Mouse (Mus musculus) forebrain, embryonic 11.5 days (tissue): ENCODE data around the gene Cox7a2l. TPM values are rescaled to one million over a fixed set of nuclear protein-coding genes. Genes with fewer than 3 reads are reported as not detected.

ENCODE experiments used
- ATAC-seq: fragments of 200-750 bp; cut with Nextera tagmentation; replicated peaks from 2 replicates; pipeline ENCODE4 v1.8.0; 2017; ENCODE audit warnings: moderate TSS enrichment; ENCODE audit not compliant: low FRiP score
- DNase-seq: peaks from one replicate; pipeline ENCODE4 v3.0.0-alpha.2; 2017; ENCODE audit warnings: low spot score
- H3K27ac ChIP-seq: fragments of 300-500 bp; sonication (generic); 2 replicates; pipeline ENCODE4 v1.5.1; 2014; ENCODE audit warnings: low read depth, low read length
- H3K27me3 ChIP-seq: fragments of 300-500 bp; sonication (generic); 2 replicates; pipeline ENCODE4 v1.6.1; 2014; ENCODE audit warnings: mild to moderate bottlenecking, low read length, mixed read lengths; ENCODE audit not compliant: control insufficient read depth, insufficient read depth
- H3K36me3 ChIP-seq: fragments of 300-500 bp; sonication (generic); 2 replicates; pipeline ENCODE4 v1.6.1; 2014; ENCODE audit warnings: mild to moderate bottlenecking, low read length, moderate library complexity, mixed read lengths; ENCODE audit not compliant: control insufficient read depth, insufficient read depth
- H3K4me1 ChIP-seq: fragments of 300-500 bp; sonication (generic); replicated peaks from 2 replicates; pipeline ENCODE4 v1.6.1; 2014; ENCODE audit warnings: low read length, mixed read lengths; ENCODE audit not compliant: control insufficient read depth, insufficient read depth
- H3K4me2 ChIP-seq: fragments of 300-500 bp; sonication (generic); 2 replicates; pipeline ENCODE4 v1.6.1; 2014; ENCODE audit warnings: low read depth, mild to moderate bottlenecking, low read length, moderate library complexity, mixed read lengths; ENCODE audit not compliant: severe bottlenecking
- H3K4me3 ChIP-seq: fragments of 300-500 bp; sonication (generic); 2 replicates; pipeline ENCODE4 v1.5.1; 2014; ENCODE audit warnings: low read depth, low read length
- H3K9ac ChIP-seq: fragments of 300-500 bp; sonication (generic); 2 replicates; pipeline ENCODE4 v1.6.1; 2014; ENCODE audit warnings: low read length
- H3K9me3 ChIP-seq: fragments of 300-500 bp; sonication (generic); 2 replicates; pipeline ENCODE4 v1.6.1; 2016; ENCODE audit warnings: low read length, mixed read lengths; ENCODE audit not compliant: control insufficient read depth
- WGBS: fragments of 180-500 bp; shearing (Covaris S2); extraction: QIAGEN DNeasy Blood & Tissue Kit; methylation state at CpG from one replicate; pipeline ENCODE4 v1.1.7; 2014; 5-methylcytosine and 5-hydroxymethylcytosine counted together
- polyA plus RNA-seq: library from polyadenylated mRNA; unstranded; fragments of >200 nt; fragmentation: Nextera tagmentation; extraction: Ambion mirVana; gene quantifications from 2 replicates; pipeline ENCODE4 v1.2.1, GENCODE M21; 2014

The Cox7a2l gene
- polyA plus RNA-seq, 1 experiment from 2014 or later: 155 TPM

GRCm38 (mm10) chr17:83514213-83514701, 2.9 kb downstream of the Cox7a2l start:
- DNase-seq: peak; percentile 96
- peaks cover 11% of the 10 kb centered on the region for H3K4me1 ChIP-seq
- no peaks in the 10 kb centered on the region for H3K9me3 ChIP-seq
- H3K27ac ChIP-seq: no peak overlapping the region
- H3K27me3 ChIP-seq: no peaks in the 10 kb centered on the region
- H3K9ac ChIP-seq: peak overlapping the region; percentile 85
- H3K36me3 ChIP-seq: no peaks in the 10 kb centered on the region
- ATAC-seq: peak; percentile 99
- under 1% methylated on average over 33 of the region's 33 CpGs for WGBS
- peak overlapping the region; percentile 92 for H3K4me3 ChIP-seq
- peak overlapping the region; percentile 76; the same call in 1 of the 2 replicates for H3K4me2 ChIP-seq

GRCm38 (mm10) chr17:83513655-83514212, 3.4 kb downstream of the Cox7a2l start:
- no peak for DNase-seq
- Histone ChIP-seq H3K27ac (no peak overlapping the region), H3K36me3 (no peaks in the 10 kb centered on the region), H3K27me3 (no peaks in the 10 kb centered on the region), H3K4me2 (peak overlapping the region; percentile 76), H3K4me1 (peaks cover 11% of the 10 kb centered on the region), H3K9ac (peak overlapping the region; percentile 85), H3K4me3 (peak overlapping the region; percentile 92), H3K9me3 (no peaks in the 10 kb centered on the region)
- WGBS: 1% methylated on average over 24 of the region's 24 CpGs
- peak; percentile 56 for ATAC-seq

- DNase-seq: no peak
- H3K4me3 ChIP-seq: no peak overlapping the region
- no peak overlapping the region for H3K9ac ChIP-seq
- H3K9me3 ChIP-seq: no peaks in the 10 kb centered on the region
- no peak overlapping the region for H3K27ac ChIP-seq
- no peaks in the 10 kb centered on the region for H3K27me3 ChIP-seq
- 95% methylated on average over 3 of the region's 3 CpGs for WGBS
- peaks cover 11% of the 10 kb centered on the region for H3K4me1 ChIP-seq
- ATAC-seq: no peak
- no peak overlapping the region for H3K4me2 ChIP-seq
- H3K36me3 ChIP-seq: no peaks in the 10 kb centered on the region
Observed at GRCm38 (mm10) chr17:83512130-83512529, 5.0 kb downstream of the Cox7a2l start.

DNA sequence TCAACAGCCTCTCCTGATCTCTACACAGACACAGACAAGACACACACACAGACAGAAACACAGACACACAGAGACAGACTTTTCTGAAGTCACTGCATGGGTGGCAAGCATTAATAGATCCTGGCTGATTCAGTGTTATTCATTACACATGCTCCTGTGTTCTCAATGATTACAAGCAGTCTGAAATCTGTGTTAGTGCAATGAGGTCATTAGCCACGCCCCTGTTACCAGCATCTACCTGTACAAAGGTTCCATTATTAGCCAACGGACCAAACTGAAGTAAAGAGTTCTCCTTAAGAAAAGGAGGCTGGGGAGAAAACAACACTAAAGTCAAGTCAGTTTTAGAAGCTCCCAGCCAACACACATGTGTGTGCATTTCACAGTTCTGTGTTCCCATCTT, 13.4 kb downstream of the Cox7a2l start:
- H3K9ac ChIP-seq: no peak overlapping the region
- H3K4me2 ChIP-seq: no peak overlapping the region
- DNase-seq (no peak), ATAC-seq (no peak)
- H3K27me3 ChIP-seq: no peaks in the 10 kb centered on the region
- peaks cover 11% of the 10 kb centered on the region; the same call in 1 of the 2 replicates for H3K36me3 ChIP-seq
- no peak overlapping the region for H3K4me3 ChIP-seq
- WGBS: 89% methylated on average over 2 of the region's 2 CpGs
- no peaks in the 10 kb centered on the region for H3K9me3 ChIP-seq
- no peaks in the 10 kb centered on the region for H3K4me1 ChIP-seq
- no peak overlapping the region for H3K27ac ChIP-seq

DNA sequence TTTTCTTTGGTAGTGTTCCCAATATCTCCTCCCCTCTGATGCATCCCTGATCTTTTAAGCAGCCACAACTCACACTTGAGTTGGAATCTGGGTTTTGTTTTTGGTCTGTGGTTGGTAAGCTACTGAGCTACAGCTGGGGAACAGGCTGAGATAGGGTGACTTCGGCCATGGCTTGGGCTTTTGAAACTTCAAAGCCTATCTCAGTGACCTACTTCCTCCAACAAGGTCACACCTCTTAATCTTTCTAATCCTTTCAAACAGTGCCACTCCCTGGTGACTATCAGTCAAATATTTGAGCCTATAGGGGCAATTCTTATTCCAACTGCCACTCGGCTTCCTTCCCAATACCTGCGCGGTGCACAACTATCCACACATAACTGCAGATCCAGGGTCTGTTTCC, 17.4 kb downstream of the Cox7a2l start:
- WGBS: 91% methylated on average over 4 of the region's 4 CpGs
- Histone ChIP-seq H3K4me1 (no peaks in the 10 kb centered on the region), H3K4me2 (no peak overlapping the region), H3K27ac (no peak overlapping the region), H3K4me3 (no peak overlapping the region), H3K9ac (no peak overlapping the region), H3K36me3 (peaks cover 11% of the 10 kb centered on the region; the same call in 1 of the 2 replicates), H3K9me3 (no peaks in the 10 kb centered on the region), H3K27me3 (no peaks in the 10 kb centered on the region)
- no peak for ATAC-seq
- DNase-seq: no peak

DNA sequence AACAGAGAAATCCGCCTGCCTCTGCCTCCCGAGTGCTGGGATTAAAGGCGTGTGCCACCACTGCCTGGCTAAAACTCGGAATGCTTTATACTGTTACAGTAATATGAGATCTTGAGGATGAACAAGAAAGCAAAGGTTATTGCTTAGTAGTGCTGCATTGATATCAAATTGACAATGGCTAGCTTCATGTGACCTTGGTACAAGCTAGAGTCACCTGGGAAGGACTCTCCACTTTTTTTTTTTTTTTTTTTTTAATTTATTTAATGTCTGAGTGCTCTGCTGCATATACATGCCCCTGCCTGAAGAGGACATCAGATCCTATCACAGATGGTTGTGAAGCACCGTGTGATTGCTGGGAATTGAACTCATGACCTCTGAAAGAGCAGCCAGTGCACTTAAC, 18.2 kb downstream of the Cox7a2l start:
- ATAC-seq: no peak
- H3K36me3 ChIP-seq: peaks cover 11% of the 10 kb centered on the region; the same call in 1 of the 2 replicates
- H3K4me3 ChIP-seq: no peak overlapping the region
- H3K27ac ChIP-seq: no peak overlapping the region
- H3K4me2 ChIP-seq: no peak overlapping the region
- no peak for DNase-seq
- H3K9me3 ChIP-seq: no peaks in the 10 kb centered on the region
- no peaks in the 10 kb centered on the region for H3K4me1 ChIP-seq
- H3K27me3 ChIP-seq: no peaks in the 10 kb centered on the region
- WGBS: 95% methylated on average over 5 of the region's 5 CpGs
- H3K9ac ChIP-seq: no peak overlapping the region

- Histone ChIP-seq H3K36me3 (no peaks in the 10 kb centered on the region), H3K27me3 (no peaks in the 10 kb centered on the region), H3K4me1 (no peaks in the 10 kb centered on the region; the same call in 1 of the 2 replicates), H3K4me2 (no peak overlapping the region), H3K4me3 (no peak overlapping the region), H3K27ac (no peak overlapping the region), H3K9me3 (peaks cover 4% of the 10 kb centered on the region; the same call in 1 of the 2 replicates), H3K9ac (no peak overlapping the region)
- DNase-seq (no peak), ATAC-seq (peak; percentile 63; the same call in 1 of the 2 replicates)
- 44% methylated on average over 3 of the region's 3 CpGs for WGBS
Observed at GRCm38 (mm10) chr17:83487762-83488161, 29.4 kb downstream of the Cox7a2l start.

- H3K36me3 ChIP-seq: peaks cover 3% of the 10 kb centered on the region; the same call in 1 of the 2 replicates
- H3K9ac ChIP-seq: no peak overlapping the region
- H3K4me2 ChIP-seq: no peak overlapping the region
- no peaks in the 10 kb centered on the region; the same call in 1 of the 2 replicates for H3K4me1 ChIP-seq
- 77% methylated on average over 2 of the region's 2 CpGs for WGBS
- H3K4me3 ChIP-seq: no peak overlapping the region
- H3K27ac ChIP-seq: no peak overlapping the region
- no peak for DNase-seq
- no peak for ATAC-seq
- no peaks in the 10 kb centered on the region for H3K9me3 ChIP-seq
- H3K27me3 ChIP-seq: no peaks in the 10 kb centered on the region
Observed at GRCm38 (mm10) chr17:83483784-83484183, 33.3 kb downstream of the Cox7a2l start.
